Mouse (Mus musculus) E14TG2a.4 (cell line): ENCODE data around the gene Mindy1.

Experiments used
- H3K27me3 ChIP-seq: 2 replicates; pipeline ENCODE4 v1.6.1; 2014; ENCODE audit warnings: low read length, control low read depth; ENCODE audit not compliant: insufficient read depth
- H3K36me3 ChIP-seq: 2 replicates; pipeline ENCODE4 v1.6.1; 2014; ENCODE audit warnings: low read length, control low read depth; ENCODE audit not compliant: insufficient read depth
- H3K4me1 ChIP-seq: replicated peaks from 2 replicates; pipeline ENCODE4 v1.6.1; 2014; ENCODE audit warnings: low read depth, low read length, control low read depth
- H3K4me3 ChIP-seq: replicated peaks from 2 replicates; pipeline ENCODE4 v1.5.1; 2014; ENCODE audit warnings: mild to moderate bottlenecking, low read length
- H3K9me3 ChIP-seq: 2 replicates; pipeline ENCODE4 v1.6.1; 2014; ENCODE audit warnings: low read length, control low read depth
- CTCF ChIP-seq: conservative IDR thresholded peaks from 2 replicates; pipeline ENCODE4 v1.5.1; 2014; ENCODE audit warnings: low read length
- NANOG ChIP-seq: IDR thresholded peaks from 2 replicates; pipeline ENCODE4 v1.6.1; 2014; ENCODE audit warnings: borderline replicate concordance, low read length, mixed read lengths
- POU5F1 ChIP-seq: IDR thresholded peaks from 2 replicates; pipeline ENCODE4 v1.6.1; 2014; ENCODE audit warnings: low read length, borderline replicate concordance

Gene Mindy1

GRCm38 (mm10) chr3:95263089-95263739, 17.9 kb upstream of the Mindy1 start:
- no peaks in the 10 kb centered on the region for H3K27me3 ChIP-seq
- TF ChIP-seq NANOG, result no peak
- peak; percentile 57 for TF ChIP-seq CTCF
- peaks cover 99% of the 10 kb centered on the region for H3K36me3 ChIP-seq
- H3K9me3 ChIP-seq, result no peaks in the 10 kb centered on the region
- H3K4me3 ChIP-seq, result no peak overlapping the region
- H3K4me1 ChIP-seq, result peaks cover 52% of the 10 kb centered on the region

DNA sequence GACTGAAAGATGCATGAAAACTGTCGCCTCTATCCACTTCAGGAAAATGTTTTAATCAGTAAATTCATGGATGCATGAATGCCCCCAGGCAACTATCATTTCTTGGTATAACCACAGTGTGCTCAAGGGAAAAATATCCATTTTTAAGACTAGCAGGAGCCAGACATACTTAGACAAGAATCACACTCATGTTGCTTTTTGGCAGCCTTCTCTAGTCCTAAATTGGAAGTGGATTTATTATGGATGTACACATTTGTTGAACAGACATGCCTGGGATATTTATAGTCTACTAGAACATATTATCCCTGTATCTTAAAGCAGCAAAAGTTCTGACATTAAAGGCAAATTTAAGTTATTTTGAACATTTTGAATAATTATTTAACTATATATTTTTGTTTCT, 16.4 kb upstream of the Mindy1 start:
- H3K4me3 ChIP-seq, result no peak overlapping the region
- no peaks in the 10 kb centered on the region for H3K27me3 ChIP-seq
- TF ChIP-seq CTCF (no peak), NANOG (no peak), POU5F1 (no peak)

DNA sequence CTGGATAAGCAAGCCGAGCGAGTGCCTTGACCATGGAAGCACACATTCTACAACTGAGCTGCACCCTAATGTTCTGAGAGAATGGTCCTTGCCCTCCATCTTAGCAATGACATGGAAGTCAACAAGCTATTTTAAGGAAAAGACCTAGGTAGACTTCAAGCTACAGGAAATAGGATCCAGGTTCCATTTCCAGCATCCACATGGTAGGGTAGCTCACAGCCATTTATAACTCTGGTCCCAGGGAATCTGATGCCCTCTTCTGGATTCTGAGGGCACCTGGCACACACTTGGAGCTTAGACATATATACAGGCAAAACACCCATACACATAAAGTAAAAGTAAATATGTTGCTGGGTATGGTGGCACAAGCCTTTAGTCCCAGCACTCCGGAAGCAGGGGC, 15.1 kb upstream of the Mindy1 start:
- peaks cover 82% of the 10 kb centered on the region for H3K36me3 ChIP-seq

More for the DNA sequence above, 16.4 kb upstream of the Mindy1 start:
- Histone ChIP-seq H3K9me3 (no peaks in the 10 kb centered on the region), H3K36me3 (peaks cover 94% of the 10 kb centered on the region), H3K4me1 (peaks cover 61% of the 10 kb centered on the region)

DNA sequence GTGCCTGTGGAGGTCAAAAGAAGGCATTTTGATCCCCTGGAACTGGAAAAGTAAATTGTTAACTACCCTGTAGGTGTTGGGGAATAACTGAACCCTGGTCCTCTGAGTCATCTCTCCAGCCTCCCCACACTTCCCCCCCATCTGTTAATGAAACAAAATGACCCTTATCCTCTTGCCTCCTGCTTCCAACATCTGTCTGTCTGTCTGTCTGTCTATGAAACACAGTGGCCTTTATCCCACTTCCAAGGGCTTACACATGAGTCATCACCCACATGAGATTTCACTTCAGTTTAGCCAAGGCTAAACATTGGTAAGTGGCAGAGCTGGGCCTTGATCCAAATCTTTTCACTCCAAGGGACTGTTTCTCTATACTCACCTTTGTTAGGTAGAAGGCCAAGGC, 13.3 kb upstream of the Mindy1 start:
- no peak overlapping the region for H3K4me3 ChIP-seq
- peaks cover 72% of the 10 kb centered on the region for H3K36me3 ChIP-seq
- H3K9me3 ChIP-seq, result no peaks in the 10 kb centered on the region
- H3K4me1 ChIP-seq, result peaks cover 80% of the 10 kb centered on the region
- TF ChIP-seq CTCF (no peak), POU5F1 (no peak), NANOG (no peak)
- no peaks in the 10 kb centered on the region for H3K27me3 ChIP-seq

More for the DNA sequence above, 15.1 kb upstream of the Mindy1 start:
- no peaks in the 10 kb centered on the region for H3K9me3 ChIP-seq
- TF ChIP-seq POU5F1, result no peak
- TF ChIP-seq NANOG, result no peak
- TF ChIP-seq CTCF, result no peak
- H3K4me3 ChIP-seq, result no peak overlapping the region
- no peaks in the 10 kb centered on the region for H3K27me3 ChIP-seq
- H3K4me1 ChIP-seq, result peaks cover 64% of the 10 kb centered on the region

DNA sequence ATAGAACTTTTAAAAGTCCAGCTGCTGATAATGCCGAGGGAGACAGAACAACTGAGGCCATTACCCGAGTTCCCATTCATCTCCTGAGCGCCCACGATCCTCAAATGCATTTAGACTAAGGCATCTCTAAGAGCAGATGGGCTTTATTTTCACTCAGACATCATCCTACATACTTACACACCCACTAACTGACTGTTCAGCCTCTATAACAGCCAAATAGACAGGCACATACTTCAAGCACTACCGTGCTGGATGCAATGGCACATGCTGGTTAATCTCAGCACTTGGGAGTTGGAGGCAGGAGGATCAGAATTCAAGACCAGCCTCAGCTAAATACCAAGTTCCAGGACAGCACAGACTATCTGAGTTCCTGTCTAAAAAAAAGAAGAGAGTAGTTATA, 11.4 kb upstream of the Mindy1 start:
- Histone ChIP-seq H3K4me3 (peak overlapping the region; percentile 49), H3K4me1 (peaks cover 77% of the 10 kb centered on the region), H3K27me3 (no peaks in the 10 kb centered on the region), H3K9me3 (no peaks in the 10 kb centered on the region), H3K36me3 (peaks cover 57% of the 10 kb centered on the region)
- TF ChIP-seq CTCF (no peak), NANOG (no peak), POU5F1 (no peak)

DNA sequence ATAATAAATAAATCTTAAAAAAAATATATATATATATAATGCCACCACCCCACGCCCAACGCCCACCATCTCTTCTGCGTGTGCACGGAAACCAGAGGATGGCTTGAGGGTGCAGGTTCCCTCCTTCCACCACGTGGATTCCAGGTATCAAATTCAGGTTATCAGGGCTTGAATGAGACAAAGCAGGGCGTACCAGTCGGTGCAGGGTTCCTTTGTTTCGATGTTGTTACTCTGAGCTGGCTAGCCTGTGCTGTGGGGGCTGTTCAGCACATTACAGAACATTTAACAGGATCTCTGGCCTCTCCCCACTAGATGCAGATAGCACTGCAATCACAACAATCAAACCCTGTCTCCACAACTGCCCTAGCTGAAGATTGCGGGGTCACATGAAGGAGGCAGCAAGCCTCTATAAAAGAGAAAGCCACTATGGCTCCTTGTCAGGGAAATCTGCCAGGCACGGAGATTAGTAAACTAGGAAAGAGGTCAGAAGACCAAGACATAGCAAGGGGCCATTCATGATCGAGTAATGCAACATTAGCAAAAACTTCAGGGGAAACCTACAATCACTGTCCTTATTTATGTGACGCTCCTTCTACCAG, 10.3 kb upstream of the Mindy1 start:
- Histone ChIP-seq H3K4me1 (peaks cover 80% of the 10 kb centered on the region), H3K4me3 (peak overlapping the region; percentile 48), H3K9me3 (no peaks in the 10 kb centered on the region), H3K27me3 (no peaks in the 10 kb centered on the region), H3K36me3 (peaks cover 54% of the 10 kb centered on the region)
- TF ChIP-seq NANOG (peak; percentile 54), POU5F1 (no peak)

DNA sequence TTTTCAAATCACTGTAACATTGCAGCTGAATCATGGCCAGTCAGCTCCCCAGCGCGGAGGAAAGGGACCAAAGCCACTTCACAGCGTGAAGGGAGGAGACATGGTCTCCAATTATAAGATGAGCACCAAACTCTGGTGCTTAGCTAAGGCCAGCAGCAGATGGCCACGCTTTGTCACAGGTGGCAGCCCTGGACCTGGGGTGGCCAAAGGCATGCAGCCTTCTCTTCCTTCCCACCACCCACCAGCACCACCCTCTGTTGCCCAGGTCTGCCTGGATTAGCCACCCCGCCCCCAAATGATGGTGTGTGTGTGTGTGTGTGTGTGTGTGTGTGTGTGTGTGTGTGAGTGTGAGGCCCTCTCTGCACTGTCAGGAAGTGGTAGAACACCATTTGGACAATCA, 7.7 kb upstream of the Mindy1 start:
- H3K36me3 ChIP-seq, result peaks cover 34% of the 10 kb centered on the region
- H3K4me3 ChIP-seq, result peak overlapping the region; percentile 45
- no peaks in the 10 kb centered on the region for H3K9me3 ChIP-seq
- H3K27me3 ChIP-seq, result no peaks in the 10 kb centered on the region
- peaks cover 89% of the 10 kb centered on the region for H3K4me1 ChIP-seq
- TF ChIP-seq CTCF, result no peak

GRCm38 (mm10) chr3:95274453-95274852, 6.7 kb upstream of the Mindy1 start:
- Histone ChIP-seq H3K9me3 (no peaks in the 10 kb centered on the region), H3K4me1 (peaks cover 89% of the 10 kb centered on the region), H3K36me3 (peaks cover 32% of the 10 kb centered on the region), H3K4me3 (no peak overlapping the region), H3K27me3 (no peaks in the 10 kb centered on the region)
- TF ChIP-seq CTCF (no peak), POU5F1 (no peak), NANOG (no peak)

GRCm38 (mm10) chr3:95275161-95275560, 6.0 kb upstream of the Mindy1 start:
- H3K4me1 ChIP-seq, result peaks cover 87% of the 10 kb centered on the region
- H3K27me3 ChIP-seq, result no peaks in the 10 kb centered on the region
- no peaks in the 10 kb centered on the region for H3K9me3 ChIP-seq
- TF ChIP-seq POU5F1 (no peak), CTCF (no peak), NANOG (no peak)
- no peak overlapping the region for H3K4me3 ChIP-seq
- H3K36me3 ChIP-seq, result peaks cover 34% of the 10 kb centered on the region
